Mouse (Mus musculus) midbrain, embryonic 12.5 days (tissue): ENCODE data around the gene Mturn. TPM values are rescaled to one million over a fixed set of nuclear protein-coding genes. Genes with fewer than 3 reads are reported as not detected.

Source experiments
- ATAC-seq: fragments of 200-750 bp; cut with Nextera tagmentation; 2 replicates; pipeline ENCODE4 v1.8.0; 2017; ENCODE audit warnings: low read depth, moderate TSS enrichment, moderate library complexity; ENCODE audit not compliant: low FRiP score
- H3K27ac ChIP-seq: fragments of 300-500 bp; sonication (generic); replicated peaks from 2 replicates; pipeline ENCODE4 v1.5.1; 2016; ENCODE audit warnings: mild to moderate bottlenecking
- H3K27me3 ChIP-seq: fragments of 300-500 bp; sonication (generic); 2 replicates; pipeline ENCODE4 v1.6.1; 2016; ENCODE audit warnings: mild to moderate bottlenecking
- H3K36me3 ChIP-seq: fragments of 300-500 bp; sonication (generic); 2 replicates; pipeline ENCODE4 v1.6.1; 2016
- H3K4me1 ChIP-seq: fragments of 300-500 bp; sonication (generic); 2 replicates; pipeline ENCODE4 v1.6.1; 2016
- H3K4me2 ChIP-seq: fragments of 300-500 bp; sonication (generic); replicated peaks from 2 replicates; pipeline ENCODE4 v1.6.1; 2016; ENCODE audit warnings: mild to moderate bottlenecking, moderate library complexity
- H3K4me3 ChIP-seq: fragments of 300-500 bp; sonication (generic); 2 replicates; pipeline ENCODE4 v1.5.1; 2016; ENCODE audit warnings: mild to moderate bottlenecking
- H3K9ac ChIP-seq: fragments of 300-500 bp; sonication (generic); replicated peaks from 2 replicates; pipeline ENCODE4 v1.6.1; 2016; ENCODE audit warnings: mild to moderate bottlenecking, moderate library complexity
- H3K9me3 ChIP-seq: fragments of 300-500 bp; sonication (generic); 2 replicates; pipeline ENCODE4 v1.6.1; 2016; ENCODE audit warnings: mild to moderate bottlenecking
- WGBS: fragments of 180-500 bp; shearing (Covaris S2); methylation state at CpG from one replicate; pipeline ENCODE4 v1.1.7; 2016; 5-methylcytosine and 5-hydroxymethylcytosine counted together
- polyA plus RNA-seq: library from polyadenylated mRNA; unstranded; fragments of >200 nt; fragmentation: Nextera tagmentation; extraction: Ambion mirVana; gene quantifications from 2 replicates; pipeline ENCODE4 v1.2.1, GENCODE M21; 2016

Gene Mturn
- polyA plus RNA-seq = 60.3 and 60.4 TPM in 2 replicates

- Histone ChIP-seq H3K9me3 (no peaks in the 10 kb centered on the region), H3K4me3 (peak within 1 kb of the TSS; percentile 77), H3K4me1 (peaks cover 12% of the 10 kb centered on the region), H3K27ac (peak within 1 kb of the TSS; percentile 80), H3K27me3 (peaks cover 26% of the 10 kb centered on the region; the same call in 1 of the 2 replicates), H3K4me2 (peak within 1 kb of the TSS; percentile 81), H3K36me3 (no peaks in the 10 kb centered on the region), H3K9ac (peak within 1 kb of the TSS; percentile 76)
- 4% methylated on average over 48 of the region's 48 CpGs for whole genome bisulfite sequencing
- peak; percentile 97 for ATAC-seq
Measured at GRCm38 (mm10) chr6:54680891-54681745, at the start of gene Mturn. Gene Mturn, plus strand, starts transcription at chr6:54681624.

DNA sequence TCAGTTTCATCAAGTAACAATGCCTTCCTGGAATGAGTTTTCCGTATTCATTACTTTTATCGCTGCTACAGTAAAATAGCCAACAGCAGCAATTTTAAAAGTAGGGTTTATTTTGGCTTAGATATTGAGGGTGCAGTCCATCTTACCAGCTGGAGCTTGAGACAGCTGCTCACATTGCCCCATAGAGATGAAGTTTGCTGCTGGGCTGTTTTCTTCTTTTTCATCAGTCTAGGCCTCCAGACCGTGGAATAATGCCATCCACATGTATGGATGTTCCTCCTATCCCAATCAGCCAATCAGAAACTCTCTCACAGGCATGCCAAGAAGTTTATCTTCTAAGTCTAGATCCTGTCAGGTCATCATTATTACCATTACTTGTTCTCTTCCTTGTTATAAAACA lies 41.5 kb upstream of the Mturn start:
- no peak overlapping the region for H3K4me2 ChIP-seq
- WGBS = 93% methylated on average over 3 of the region's 3 CpGs
- H3K4me1 ChIP-seq = no peaks in the 10 kb centered on the region
- no peaks in the 10 kb centered on the region for H3K27me3 ChIP-seq
- no peak overlapping the region for H3K9ac ChIP-seq
- no peak overlapping the region for H3K4me3 ChIP-seq
- no peaks in the 10 kb centered on the region for H3K9me3 ChIP-seq
- 0 out of 2 replicates have a peak, but pooled peaks cover 7% of the 10 kb centered on the region for H3K36me3 ChIP-seq
- H3K27ac ChIP-seq = no peak overlapping the region
- no peak for ATAC-seq

DNA sequence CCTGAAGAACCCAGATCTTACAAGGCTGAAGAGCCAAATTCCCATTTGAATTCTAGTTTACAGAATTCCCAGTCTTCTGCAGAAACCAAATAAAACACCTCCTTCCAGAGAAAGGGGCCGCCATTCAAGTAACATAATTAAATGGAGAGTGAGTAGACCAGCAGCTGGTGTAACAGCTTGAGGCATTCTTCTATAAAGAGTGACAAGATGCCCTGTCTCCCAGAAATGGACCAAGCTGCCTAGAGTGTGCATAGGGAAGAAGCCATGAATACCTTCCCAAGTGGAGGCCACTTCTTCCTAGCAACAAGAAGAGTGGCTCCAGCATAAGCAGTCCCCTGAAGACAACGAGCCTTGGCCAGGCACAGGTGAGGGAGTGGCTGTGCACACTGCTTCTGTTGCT lies 39.5 kb upstream of the Mturn start:
- Histone ChIP-seq H3K9ac (no peak overlapping the region), H3K36me3 (0 out of 2 replicates have a peak, but pooled peaks cover 7% of the 10 kb centered on the region), H3K4me1 (no peaks in the 10 kb centered on the region), H3K4me3 (no peak overlapping the region), H3K9me3 (no peaks in the 10 kb centered on the region), H3K27ac (no peak overlapping the region), H3K4me2 (no peak overlapping the region), H3K27me3 (no peaks in the 10 kb centered on the region)
- 84% methylated on average over 2 of the region's 2 CpGs for WGBS
- ATAC-seq = no peak

GRCm38 (mm10) chr6:54643181-54643580 lies 38.2 kb upstream of the Mturn start:
- 90% methylated on average over 4 of the region's 4 CpGs for WGBS

GRCm38 (mm10) chr6:54655471-54656095 lies 25.8 kb upstream of the Mturn start:
- no peak overlapping the region for H3K27ac ChIP-seq
- H3K9me3 ChIP-seq = no peaks in the 10 kb centered on the region
- H3K27me3 ChIP-seq = no peaks in the 10 kb centered on the region
- no peak overlapping the region for H3K4me3 ChIP-seq
- no peak overlapping the region for H3K4me2 ChIP-seq
- H3K9ac ChIP-seq = no peak overlapping the region
- ATAC-seq = no peak
- no peaks in the 10 kb centered on the region for H3K4me1 ChIP-seq
- WGBS = 88% methylated on average over 11 of the region's 11 CpGs
- no peaks in the 10 kb centered on the region for H3K36me3 ChIP-seq

More at GRCm38 (mm10) chr6:54643181-54643580, 38.2 kb upstream of the Mturn start:
- Histone ChIP-seq H3K9ac (no peak overlapping the region), H3K27ac (no peak overlapping the region), H3K36me3 (0 out of 2 replicates have a peak, but pooled peaks cover 6% of the 10 kb centered on the region), H3K9me3 (no peaks in the 10 kb centered on the region), H3K27me3 (no peaks in the 10 kb centered on the region), H3K4me2 (no peak overlapping the region), H3K4me1 (no peaks in the 10 kb centered on the region), H3K4me3 (no peak overlapping the region)
- no peak for ATAC-seq

DNA sequence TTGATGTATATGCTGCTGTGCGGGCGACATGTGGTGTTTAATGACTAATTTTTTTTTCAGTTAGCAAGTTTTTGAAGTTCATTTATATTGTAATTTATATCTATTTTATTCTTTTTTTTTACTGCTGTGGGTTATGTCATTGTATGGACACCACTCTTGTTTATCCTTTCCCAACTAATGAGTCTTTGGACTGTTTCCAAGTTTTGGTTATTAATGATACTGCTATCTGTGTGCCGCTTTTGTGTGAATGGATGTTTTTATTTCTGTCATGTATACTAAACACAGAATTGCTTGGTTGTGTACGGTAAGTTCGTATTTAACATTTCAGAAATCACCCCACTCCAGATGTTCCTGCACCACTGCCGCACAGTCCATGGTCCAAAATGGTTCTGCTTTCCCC lies 23.6 kb upstream of the Mturn start:
- Histone ChIP-seq H3K27ac (no peak overlapping the region), H3K4me3 (no peak overlapping the region), H3K9me3 (no peaks in the 10 kb centered on the region), H3K4me1 (no peaks in the 10 kb centered on the region), H3K4me2 (no peak overlapping the region), H3K27me3 (no peaks in the 10 kb centered on the region), H3K36me3 (no peaks in the 10 kb centered on the region), H3K9ac (no peak overlapping the region)
- WGBS = 93% methylated on average over 6 of the region's 6 CpGs
- no peak for ATAC-seq

- Histone ChIP-seq H3K4me1 (no peaks in the 10 kb centered on the region), H3K27ac (no peak overlapping the region), H3K4me3 (no peak overlapping the region), H3K4me2 (no peak overlapping the region), H3K9me3 (no peaks in the 10 kb centered on the region), H3K9ac (no peak overlapping the region), H3K27me3 (no peaks in the 10 kb centered on the region), H3K36me3 (no peaks in the 10 kb centered on the region)
- no peak for ATAC-seq
- 95% methylated on average over 6 of the region's 6 CpGs for WGBS
Measured at GRCm38 (mm10) chr6:54669868-54670267, 11.6 kb upstream of the Mturn start.

DNA sequence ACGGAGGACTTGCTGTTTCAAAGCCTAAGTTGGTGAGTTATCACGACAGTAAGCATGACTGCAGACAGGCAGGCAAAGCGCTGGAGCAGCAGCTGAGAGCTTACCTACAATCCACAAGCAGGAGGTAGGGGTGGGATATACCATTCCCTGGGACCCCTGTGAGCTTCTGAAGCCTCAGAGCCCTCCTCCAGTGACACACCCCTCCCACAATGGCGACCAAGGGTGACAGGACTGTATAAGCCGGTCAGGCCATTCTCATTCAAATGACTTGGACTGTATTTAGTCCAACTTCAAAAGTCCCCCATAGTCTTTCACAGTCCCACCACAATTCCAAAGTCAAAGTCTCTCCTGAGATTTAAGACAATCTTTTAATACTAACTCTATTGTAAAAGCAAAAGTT lies 8.5 kb upstream of the Mturn start:
- Histone ChIP-seq H3K4me2 (no peak overlapping the region), H3K4me3 (no peak overlapping the region), H3K36me3 (no peaks in the 10 kb centered on the region), H3K4me1 (no peaks in the 10 kb centered on the region), H3K27me3 (no peaks in the 10 kb centered on the region), H3K9ac (no peak overlapping the region), H3K27ac (no peak overlapping the region), H3K9me3 (no peaks in the 10 kb centered on the region)
- ATAC-seq = no peak
- 42% methylated on average over 5 of the region's 5 CpGs for WGBS

DNA sequence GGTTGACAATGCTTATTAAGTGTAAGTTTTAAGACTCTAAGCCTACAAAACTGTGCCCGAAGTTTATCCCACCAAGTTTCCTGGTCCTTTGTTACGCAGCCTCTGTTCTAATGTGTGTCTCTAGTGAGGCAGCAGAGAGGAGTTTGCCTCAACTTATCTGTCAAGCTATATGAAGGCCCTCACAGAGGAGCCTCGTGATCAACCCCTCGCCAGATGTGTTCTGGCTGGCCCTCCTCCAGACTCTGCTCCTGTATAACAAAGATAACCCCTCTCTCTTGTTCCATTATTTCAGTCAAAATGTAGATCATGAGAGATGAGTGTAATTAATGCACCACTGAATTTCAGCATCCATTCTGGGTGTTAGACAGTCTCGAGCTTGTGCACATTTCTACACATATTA lies 1.7 kb upstream of the Mturn start:
- H3K4me1 ChIP-seq = peaks cover 12% of the 10 kb centered on the region
- peaks cover 26% of the 10 kb centered on the region; the same call in 1 of the 2 replicates for H3K27me3 ChIP-seq
- H3K4me3 ChIP-seq = no peak overlapping the region
- no peak overlapping the region for H3K27ac ChIP-seq
- WGBS = 86% methylated on average over 5 of the region's 5 CpGs
- no peak overlapping the region for H3K4me2 ChIP-seq
- no peaks in the 10 kb centered on the region for H3K9me3 ChIP-seq
- H3K36me3 ChIP-seq = no peaks in the 10 kb centered on the region
- no peak overlapping the region for H3K9ac ChIP-seq
- no peak for ATAC-seq

DNA sequence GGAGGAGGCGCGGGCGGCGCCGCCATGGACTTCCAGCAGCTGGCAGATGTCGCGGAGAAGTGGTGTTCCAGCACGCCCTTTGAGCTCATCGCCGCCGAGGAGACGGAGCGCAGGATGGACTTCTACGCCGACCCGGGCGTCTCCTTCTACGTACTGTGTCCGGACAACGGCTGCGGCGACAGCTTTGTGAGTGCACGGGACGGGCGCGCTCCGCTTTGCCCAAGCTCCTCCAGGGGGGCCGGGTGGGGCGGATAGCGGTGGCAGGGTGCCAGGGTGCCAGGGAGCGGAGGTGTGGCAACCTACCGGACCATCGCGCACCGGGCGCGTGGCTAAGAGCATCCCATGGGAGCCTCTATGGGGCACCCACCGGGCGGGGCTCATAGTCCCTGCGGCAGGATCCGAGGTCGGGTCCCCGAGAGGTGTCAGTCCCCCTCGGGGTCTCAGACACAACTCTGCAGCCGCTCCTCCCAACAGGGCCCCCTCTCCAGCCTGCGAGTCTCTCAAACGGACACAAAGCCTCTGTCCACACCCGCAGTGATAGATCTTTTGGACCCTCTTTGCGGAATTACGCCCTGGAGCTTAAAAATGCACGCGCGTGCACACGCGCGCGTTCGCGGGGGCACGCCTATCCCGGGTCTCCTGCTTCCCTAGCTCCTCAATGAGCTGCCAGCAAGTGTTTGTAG lies 463 bp downstream of the Mturn start:
- 0 out of 2 replicates have a peak, but pooled peaks have one; percentile 10 for ATAC-seq
- peak overlapping the region; percentile 76 for H3K9ac ChIP-seq
- WGBS = under 1% methylated on average over 61 of the region's 61 CpGs
- no peaks in the 10 kb centered on the region for H3K36me3 ChIP-seq
- no peaks in the 10 kb centered on the region for H3K9me3 ChIP-seq
- H3K4me1 ChIP-seq = peaks cover 12% of the 10 kb centered on the region
- H3K27me3 ChIP-seq = peaks cover 26% of the 10 kb centered on the region; the same call in 1 of the 2 replicates
- peak overlapping the region; percentile 77 for H3K4me3 ChIP-seq
- H3K27ac ChIP-seq = peak overlapping the region; percentile 80
- H3K4me2 ChIP-seq = peak overlapping the region; percentile 81

DNA sequence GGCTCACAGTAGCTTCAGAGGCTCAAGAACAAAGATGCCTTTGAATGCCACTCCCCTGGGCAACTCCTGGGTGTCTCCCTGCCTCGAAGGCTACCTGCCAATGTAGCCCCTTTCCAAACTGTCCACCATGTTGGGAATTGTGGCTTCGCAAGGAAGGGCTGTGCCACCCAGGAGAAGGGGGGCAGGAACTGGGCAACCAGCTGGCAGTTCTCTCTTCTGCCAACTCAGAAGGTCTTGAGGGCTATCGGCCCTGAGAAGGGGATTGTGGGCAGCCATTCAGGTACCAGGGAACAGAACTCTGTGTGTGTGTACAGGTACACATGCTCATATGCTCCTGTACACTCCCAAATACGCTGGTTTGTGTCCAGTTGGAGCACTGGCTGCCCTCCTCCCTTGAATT lies 2.7 kb downstream of the Mturn start:
- ATAC-seq = no peak
- WGBS = 88% methylated on average over 4 of the region's 4 CpGs
- Histone ChIP-seq H3K4me3 (no peak overlapping the region), H3K27me3 (peaks cover 20% of the 10 kb centered on the region; the same call in 1 of the 2 replicates), H3K36me3 (0 out of 2 replicates have a peak, but pooled peaks cover 2% of the 10 kb centered on the region), H3K9me3 (no peaks in the 10 kb centered on the region), H3K4me2 (no peak overlapping the region), H3K9ac (no peak overlapping the region), H3K4me1 (peaks cover 12% of the 10 kb centered on the region), H3K27ac (no peak overlapping the region)

DNA sequence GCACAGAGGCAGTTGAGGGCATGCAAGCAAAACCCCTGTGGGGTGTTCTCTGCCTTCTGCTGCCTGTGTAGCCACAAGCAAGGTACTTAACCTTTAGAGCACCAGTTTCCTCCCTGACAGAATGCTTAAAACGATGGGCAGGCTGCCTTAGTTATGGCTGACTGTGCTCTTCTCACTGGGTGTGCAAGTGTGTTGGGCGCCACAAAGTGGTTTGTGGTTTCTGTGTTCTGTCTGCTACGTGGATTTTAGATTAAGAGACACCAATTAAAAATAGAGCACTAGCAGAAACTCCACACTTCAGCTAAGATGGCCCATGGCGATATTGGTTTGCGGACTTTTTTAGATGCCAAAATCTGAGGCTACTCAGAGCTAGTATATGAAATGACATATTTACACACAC lies 3.7 kb downstream of the Mturn start:
- Histone ChIP-seq H3K9ac (no peak overlapping the region), H3K27ac (no peak overlapping the region), H3K9me3 (no peaks in the 10 kb centered on the region), H3K27me3 (peaks cover 14% of the 10 kb centered on the region; the same call in 1 of the 2 replicates), H3K4me3 (no peak overlapping the region), H3K36me3 (peaks cover 10% of the 10 kb centered on the region; the same call in 1 of the 2 replicates), H3K4me1 (peaks cover 12% of the 10 kb centered on the region), H3K4me2 (no peak overlapping the region)
- 84% methylated on average over 5 of the region's 5 CpGs for WGBS
- no peak for ATAC-seq
